Mouse (Mus musculus): Measurements from ENCODE around the gene Tyrp1.

The Tyrp1 gene

DNA sequence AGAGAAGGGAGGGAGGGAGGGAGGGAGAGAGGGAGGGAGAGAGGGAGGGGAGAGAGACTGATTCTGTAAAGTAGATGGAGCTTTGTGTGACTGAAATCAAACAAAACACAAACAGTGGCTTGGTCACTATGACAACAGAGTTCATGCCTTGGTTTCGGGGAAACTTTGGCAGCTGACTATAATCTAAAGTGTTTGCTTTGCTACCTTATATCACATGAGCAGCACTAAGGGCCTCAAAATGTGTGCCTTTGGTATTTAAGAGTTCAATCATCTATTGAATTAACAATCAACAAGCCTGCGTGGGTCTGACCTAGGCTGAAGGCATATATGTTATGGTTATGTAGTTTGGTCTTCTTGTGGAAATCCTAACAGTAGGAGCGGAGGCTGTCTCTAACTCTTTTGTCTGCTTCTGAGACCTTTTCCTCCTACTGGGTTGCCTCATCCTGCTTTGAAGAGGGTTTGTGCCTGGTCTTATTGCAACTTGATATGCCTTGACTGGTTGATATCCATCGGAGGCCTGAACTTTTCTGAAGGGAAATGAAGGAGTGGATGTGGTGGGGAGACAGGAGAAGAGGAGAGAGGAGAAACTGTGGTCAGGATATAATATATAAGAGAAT lies 61.5 kb downstream of the Tyrp1 start:
- DNase-seq, result no peak

All from cerebellum, postnatal 25 days (tissue).